Mouse (Mus musculus) limb, embryonic 12.5 days (tissue): ENCODE measurements around the gene Sost. TPM values are rescaled to one million over a fixed set of nuclear protein-coding genes. Genes with fewer than 3 reads are reported as not detected.
A peak's percentile ranks its signal among the peaks of the same experiment; 100 is the strongest.

Experiments used
- ATAC-seq: fragments of 200-750 bp; cut with Nextera tagmentation; 2 replicates; pipeline ENCODE4 v1.8.0; 2017; ENCODE audit warnings: low read depth, moderate TSS enrichment; ENCODE audit not compliant: insufficient number of reproducible peaks, insufficient read depth, low FRiP score, low TSS enrichment
- H3K27ac ChIP-seq: fragments of 300-500 bp; sonication (generic); 2 replicates; pipeline ENCODE4 v1.5.1; 2016; ENCODE audit warnings: mild to moderate bottlenecking, moderate library complexity
- H3K27me3 ChIP-seq: fragments of 300-500 bp; sonication (generic); 2 replicates; pipeline ENCODE4 v1.6.1; 2016; ENCODE audit warnings: mild to moderate bottlenecking, moderate library complexity
- H3K36me3 ChIP-seq: fragments of 300-500 bp; sonication (generic); 2 replicates; pipeline ENCODE4 v1.6.1; 2016; ENCODE audit warnings: mild to moderate bottlenecking, moderate library complexity
- H3K4me1 ChIP-seq: fragments of 300-500 bp; sonication (generic); replicated peaks from 2 replicates; pipeline ENCODE4 v1.6.1; 2016
- H3K4me2 ChIP-seq: fragments of 300-500 bp; sonication (generic); 2 replicates; pipeline ENCODE4 v1.6.1; 2016; ENCODE audit warnings: mild to moderate bottlenecking, moderate library complexity
- H3K4me3 ChIP-seq: fragments of 300-500 bp; sonication (generic); replicated peaks from 2 replicates; pipeline ENCODE4 v1.5.1; 2016; ENCODE audit warnings: mild to moderate bottlenecking
- H3K9ac ChIP-seq: fragments of 300-500 bp; sonication (generic); replicated peaks from 2 replicates; pipeline ENCODE4 v1.6.1; 2016; ENCODE audit warnings: mild to moderate bottlenecking, moderate library complexity
- H3K9me3 ChIP-seq: fragments of 300-500 bp; sonication (generic); 2 replicates; pipeline ENCODE4 v1.6.1; 2016; ENCODE audit warnings: mild to moderate bottlenecking, moderate library complexity
- WGBS: fragments of 180-500 bp; shearing (Covaris S2); methylation state at CpG from one replicate; pipeline ENCODE4 v1.1.7; 2016; 5-methylcytosine and 5-hydroxymethylcytosine counted together
- polyA plus RNA-seq: library from polyadenylated mRNA; unstranded; fragments of >200 nt; fragmentation: Nextera tagmentation; extraction: Ambion mirVana; gene quantifications from 2 replicates; pipeline ENCODE4 v1.2.1, GENCODE M21; 2016

Gene Sost
- polyA plus RNA-seq, 1 experiment from 2014 or later: 1.1 TPM

DNA sequence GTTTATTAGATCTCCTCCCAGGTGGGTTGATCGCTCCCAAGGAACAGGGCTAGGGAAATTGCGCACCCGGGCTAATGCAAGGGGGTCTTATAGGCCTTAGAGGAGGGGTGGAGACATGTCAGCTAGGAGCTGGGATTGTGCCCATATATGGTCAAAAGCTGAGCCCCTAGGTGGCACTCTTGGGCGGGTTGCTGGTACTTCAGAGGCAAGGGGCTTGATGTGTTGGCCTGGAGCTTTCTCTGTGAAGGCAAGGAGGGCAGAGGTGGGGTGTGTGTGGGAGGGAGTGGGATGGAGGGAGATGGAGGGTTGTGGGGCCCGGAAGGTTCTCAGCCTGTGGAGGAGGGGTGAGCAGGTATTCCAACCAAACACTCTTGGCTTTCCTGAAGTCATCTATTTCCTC, 20.3 kb downstream of the Sost start:
- no peak overlapping the region for H3K27ac ChIP-seq
- no peaks in the 10 kb centered on the region for H3K9me3 ChIP-seq
- peaks cover 3% of the 10 kb centered on the region; the same call in 1 of the 2 replicates for H3K27me3 ChIP-seq
- 0 out of 2 replicates have a peak, but pooled peaks cover 8% of the 10 kb centered on the region for H3K4me1 ChIP-seq
- H3K4me2 ChIP-seq: no peak overlapping the region
- no peak; the same call in 1 of the 2 replicates for ATAC-seq
- 17% methylated on average over 5 of the region's 5 CpGs for WGBS
- no peaks in the 10 kb centered on the region for H3K36me3 ChIP-seq
- H3K4me3 ChIP-seq: no peak overlapping the region
- H3K9ac ChIP-seq: no peak overlapping the region

- no peak for ATAC-seq
- no peak overlapping the region for H3K4me2 ChIP-seq
- H3K36me3 ChIP-seq: no peaks in the 10 kb centered on the region
- H3K9ac ChIP-seq: no peak overlapping the region
- peaks cover 11% of the 10 kb centered on the region; the same call in 1 of the 2 replicates for H3K4me1 ChIP-seq
- no peak overlapping the region for H3K4me3 ChIP-seq
- 34% methylated on average over 3 of the region's 3 CpGs for WGBS
- peaks cover 21% of the 10 kb centered on the region for H3K27me3 ChIP-seq
- H3K9me3 ChIP-seq: no peaks in the 10 kb centered on the region
- no peak overlapping the region for H3K27ac ChIP-seq
These were observed 23.8 kb downstream of the Sost start for GRCm38 (mm10) chr11:101943055-101943454.

- Histone ChIP-seq H3K9me3 (no peaks in the 10 kb centered on the region), H3K36me3 (no peaks in the 10 kb centered on the region), H3K4me2 (peak overlapping the region; percentile 80), H3K4me1 (peaks cover 15% of the 10 kb centered on the region), H3K27ac (no peak overlapping the region), H3K9ac (peak overlapping the region; percentile 53), H3K27me3 (peaks cover 53% of the 10 kb centered on the region), H3K4me3 (peak overlapping the region; percentile 41)
- WGBS: 1% methylated on average over 32 of the region's 32 CpGs
- no peak for ATAC-seq
These were observed 29.7 kb downstream of the Sost start for GRCm38 (mm10) chr11:101937108-101937507.

GRCm38 (mm10) chr11:101936421-101936820, 30.4 kb downstream of the Sost start:
- H3K27ac ChIP-seq: no peak overlapping the region
- 30% methylated on average over 7 of the region's 7 CpGs for WGBS
- H3K4me1 ChIP-seq: peaks cover 15% of the 10 kb centered on the region
- peaks cover 53% of the 10 kb centered on the region for H3K27me3 ChIP-seq
- no peaks in the 10 kb centered on the region for H3K36me3 ChIP-seq
- no peaks in the 10 kb centered on the region for H3K9me3 ChIP-seq
- no peak overlapping the region for H3K4me2 ChIP-seq
- no peak overlapping the region for H3K4me3 ChIP-seq
- ATAC-seq: no peak
- no peak overlapping the region for H3K9ac ChIP-seq

GRCm38 (mm10) chr11:101935743-101936142, 31.1 kb downstream of the Sost start:
- Histone ChIP-seq H3K4me1 (peaks cover 12% of the 10 kb centered on the region), H3K4me2 (no peak overlapping the region), H3K27ac (no peak overlapping the region), H3K36me3 (no peaks in the 10 kb centered on the region), H3K9ac (no peak overlapping the region), H3K4me3 (no peak overlapping the region), H3K27me3 (peaks cover 58% of the 10 kb centered on the region), H3K9me3 (no peaks in the 10 kb centered on the region)
- ATAC-seq: no peak
- WGBS: 63% methylated on average over 3 of the region's 3 CpGs

GRCm38 (mm10) chr11:101931978-101932377, 34.8 kb downstream of the Sost start:
- H3K4me3 ChIP-seq: no peak overlapping the region
- H3K4me1 ChIP-seq: peaks cover 12% of the 10 kb centered on the region
- 62% methylated on average over 4 of the region's 4 CpGs for WGBS
- no peaks in the 10 kb centered on the region for H3K9me3 ChIP-seq
- no peak for ATAC-seq
- H3K4me2 ChIP-seq: no peak overlapping the region
- no peak overlapping the region for H3K27ac ChIP-seq
- peaks cover 26% of the 10 kb centered on the region for H3K27me3 ChIP-seq
- H3K9ac ChIP-seq: no peak overlapping the region
- no peaks in the 10 kb centered on the region for H3K36me3 ChIP-seq

- H3K4me3 ChIP-seq: no peak overlapping the region
- WGBS: 22% methylated on average over 25 of the region's 25 CpGs
- ATAC-seq: no peak
- H3K36me3 ChIP-seq: no peaks in the 10 kb centered on the region
- H3K27ac ChIP-seq: no peak overlapping the region
- H3K4me2 ChIP-seq: no peak overlapping the region; the same call in 1 of the 2 replicates
- peaks cover 9% of the 10 kb centered on the region for H3K4me1 ChIP-seq
- H3K9ac ChIP-seq: no peak overlapping the region
- no peaks in the 10 kb centered on the region for H3K9me3 ChIP-seq
- peaks cover 15% of the 10 kb centered on the region for H3K27me3 ChIP-seq
These were observed 38.6 kb downstream of the Sost start for GRCm38 (mm10) chr11:101928030-101928762.

- no peak for ATAC-seq
- no peak overlapping the region for H3K4me2 ChIP-seq
- no peaks in the 10 kb centered on the region for H3K9me3 ChIP-seq
- WGBS: 77% methylated on average over 10 of the region's 10 CpGs
- no peak overlapping the region for H3K27ac ChIP-seq
- peaks cover 9% of the 10 kb centered on the region for H3K4me1 ChIP-seq
- no peak overlapping the region for H3K9ac ChIP-seq
- peaks cover 15% of the 10 kb centered on the region for H3K27me3 ChIP-seq
- no peaks in the 10 kb centered on the region for H3K36me3 ChIP-seq
- no peak overlapping the region for H3K4me3 ChIP-seq
These were observed 39.7 kb downstream of the Sost start for GRCm38 (mm10) chr11:101926951-101927589.

DNA sequence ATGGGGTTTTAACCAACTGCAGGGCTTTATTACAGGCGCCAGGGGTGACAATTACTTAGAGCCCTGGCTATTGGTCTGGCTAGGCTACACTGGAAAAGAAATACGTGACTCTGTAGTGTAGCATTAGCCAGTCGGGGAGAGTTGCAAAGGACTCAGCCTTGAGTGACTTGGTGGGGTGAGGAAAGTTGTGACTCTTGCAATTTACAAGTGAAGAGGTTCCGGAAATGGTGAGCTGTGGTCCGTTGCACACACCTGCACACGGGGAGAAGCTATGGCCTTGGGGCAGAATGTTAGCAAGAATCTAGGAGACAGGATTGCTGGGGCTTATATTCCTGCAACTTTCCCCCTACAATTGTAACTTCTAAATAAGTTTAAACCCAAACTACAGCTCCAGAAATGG, 41.2 kb downstream of the Sost start:
- peaks cover 10% of the 10 kb centered on the region for H3K27me3 ChIP-seq
- H3K4me3 ChIP-seq: no peak overlapping the region
- no peak overlapping the region for H3K27ac ChIP-seq
- WGBS: 59% methylated on average over 6 of the region's 6 CpGs
- no peaks in the 10 kb centered on the region for H3K9me3 ChIP-seq
- H3K36me3 ChIP-seq: no peaks in the 10 kb centered on the region
- no peak for ATAC-seq
- H3K9ac ChIP-seq: no peak overlapping the region
- no peak overlapping the region for H3K4me2 ChIP-seq
- peaks cover 9% of the 10 kb centered on the region for H3K4me1 ChIP-seq

GRCm38 (mm10) chr11:101924441-101924976, 42.3 kb downstream of the Sost start:
- Histone ChIP-seq H3K4me1 (peaks cover 9% of the 10 kb centered on the region), H3K27ac (no peak overlapping the region), H3K4me3 (no peak overlapping the region), H3K9me3 (no peaks in the 10 kb centered on the region), H3K9ac (no peak overlapping the region), H3K4me2 (no peak overlapping the region), H3K36me3 (no peaks in the 10 kb centered on the region), H3K27me3 (peaks cover 10% of the 10 kb centered on the region)
- no peak for ATAC-seq
- WGBS: 76% methylated on average over 16 of the region's 19 CpGs

DNA sequence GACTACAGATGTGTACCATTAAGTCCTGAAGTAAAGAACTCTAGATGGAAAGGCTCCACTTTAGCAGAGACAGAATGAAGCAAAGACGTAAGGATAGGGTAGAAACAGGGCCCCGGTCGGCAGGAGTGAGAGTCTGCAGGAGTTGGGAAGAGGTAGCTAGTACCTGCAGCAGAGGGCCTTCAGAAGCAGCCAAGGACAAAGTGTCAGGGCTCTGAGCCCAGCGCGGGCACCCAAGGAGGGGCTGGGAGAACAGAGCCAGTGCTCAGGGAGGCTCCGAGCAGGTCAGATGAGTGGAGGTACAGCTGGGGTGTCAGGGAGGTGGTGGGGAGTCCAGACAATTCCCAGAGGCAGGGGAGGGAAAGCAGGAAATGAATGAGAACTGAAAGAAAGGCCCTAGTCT, 42.8 kb downstream of the Sost start:
- Histone ChIP-seq H3K9ac (no peak overlapping the region), H3K27ac (no peak overlapping the region), H3K4me3 (no peak overlapping the region), H3K4me1 (peaks cover 9% of the 10 kb centered on the region), H3K27me3 (peaks cover 13% of the 10 kb centered on the region), H3K36me3 (no peaks in the 10 kb centered on the region), H3K4me2 (no peak overlapping the region), H3K9me3 (no peaks in the 10 kb centered on the region)
- ATAC-seq: no peak
- WGBS: 80% methylated on average over 6 of the region's 6 CpGs
